ENCODE assay signal across 21 mouse cellular contexts in genomic region chr15:77369981-77370380, GRCm38 (mm10). TPM values are rescaled to one million over a fixed set of nuclear protein-coding genes. Genes with fewer than 3 reads are reported as not detected.
DNase-seq lines count a peak whose midpoint lies in the region; ATAC-seq lines count a peak whose summit lies in the region.
"Had no signal": no experiment of that assay in that cellular context is flagged by ENCODE, and none has a peak within 500 bp of the region (broad histone marks: within the 10 kb centered on the region; RNA-seq: fewer than 3 reads in every experiment).

No protein-coding gene starts in this region.

- 95% methylated on average over 21 of the region's 21 CpGs for WGBS in midbrain, embryonic 11.5 days
- 95% methylated on average over 21 of the region's 21 CpGs for WGBS in midbrain, embryonic 14.5 days

- no peak overlapping the region for H3K9ac ChIP-seq in midbrain, embryonic 11.5 days (ENCODE audit: low read length)
- H3K9ac ChIP-seq in midbrain, embryonic 14.5 days (replicated peaks; ENCODE audit: low read length), result no peak overlapping the region
- H3K9ac ChIP-seq: embryonic facial prominence, embryonic 12.5 days; forebrain, embryonic 13.5 days; forebrain, embryonic 15.5 days; forebrain, postnatal 0 days had no signal

- H3K27me3 ChIP-seq in midbrain, embryonic 11.5 days (ENCODE audit: control insufficient read depth, insufficient read depth, low read length), result no peaks in the 10 kb centered on the region
- H3K27me3 ChIP-seq in midbrain, embryonic 14.5 days (ENCODE audit: control insufficient read depth, insufficient read depth, low read length), result no peaks in the 10 kb centered on the region
- H3K27me3 ChIP-seq: embryonic facial prominence, embryonic 12.5 days; forebrain, embryonic 13.5 days; forebrain, embryonic 15.5 days had no signal

- H3K4me3 ChIP-seq in midbrain, embryonic 11.5 days (ENCODE audit: low read depth, low read length), result no peak overlapping the region
- H3K4me3 ChIP-seq in midbrain, embryonic 14.5 days (replicated peaks; ENCODE audit: low read depth, low read length), result no peak overlapping the region
- H3K4me3 ChIP-seq: embryonic facial prominence, embryonic 10.5 days; embryonic facial prominence, embryonic 12.5 days; forebrain, embryonic 13.5 days; forebrain, embryonic 15.5 days had no signal

- H3K27ac ChIP-seq in midbrain, embryonic 11.5 days (ENCODE audit: low read depth, low read length), result no peak overlapping the region
- H3K27ac ChIP-seq in midbrain, embryonic 14.5 days (replicated peaks; ENCODE audit: low read depth, low read length), result no peak overlapping the region
- H3K27ac ChIP-seq: embryonic facial prominence, embryonic 10.5 days; embryonic facial prominence, embryonic 12.5 days; forebrain, embryonic 13.5 days; forebrain, embryonic 15.5 days had no signal

- no peak overlapping the region for H3K4me2 ChIP-seq in midbrain, embryonic 11.5 days
- no peak overlapping the region for H3K4me2 ChIP-seq in midbrain, embryonic 14.5 days (ENCODE audit: low read length)
- H3K4me2 ChIP-seq: embryonic facial prominence, embryonic 12.5 days; forebrain, embryonic 13.5 days; forebrain, embryonic 15.5 days had no signal

- DNase-seq in cerebellum, adult 9-11 months, result peak; percentile 43
- no peak for DNase-seq in cerebellum, postnatal 4 days (ENCODE audit: low spot score in 2 of 2)
- peak; percentile 75 for DNase-seq in midbrain, embryonic 11.5 days (ENCODE audit: low spot score, missing footprints)
- no peak for DNase-seq in midbrain, embryonic 14.5 days
- DNase-seq in R1 (ENCODE audit: low read depth, low spot score), result peak; percentile 45
- DNase-seq in testis, postnatal 14 days (ENCODE audit: low spot score), result peak; percentile 36
- DNase-seq in thymus, postnatal 14 days, result no peak
- DNase-seq: adrenal gland, adult 8-10 months; adrenal gland, postnatal 14 days; adrenal gland, postnatal 36 days; cerebellum, adult 11-12 months; cerebellum, adult 2 months; cerebellum, postnatal 14 days; cerebellum, postnatal 36 days; forebrain, postnatal 0 days had no signal

- H3K36me3 ChIP-seq in midbrain, embryonic 11.5 days (ENCODE audit: control insufficient read depth, insufficient read depth, low read length), result no peaks in the 10 kb centered on the region
- no peaks in the 10 kb centered on the region for H3K36me3 ChIP-seq in midbrain, embryonic 14.5 days (ENCODE audit: control insufficient read depth, insufficient read depth, low read length)
- H3K36me3 ChIP-seq: embryonic facial prominence, embryonic 10.5 days; embryonic facial prominence, embryonic 12.5 days; forebrain, embryonic 15.5 days had no signal

- H3K4me1 ChIP-seq in midbrain, embryonic 11.5 days (ENCODE audit: control insufficient read depth, insufficient read depth, low read length), result peaks cover 9% of the 10 kb centered on the region
- H3K4me1 ChIP-seq in midbrain, embryonic 14.5 days (ENCODE audit: control insufficient read depth, insufficient read depth, low read length), result peaks cover 17% of the 10 kb centered on the region

- no peak for ATAC-seq in midbrain, embryonic 11.5 days (ENCODE audit: low FRiP score)
- ATAC-seq in midbrain, embryonic 14.5 days (ENCODE audit: low FRiP score, low TSS enrichment), result no peak
- ATAC-seq: activated CD4-positive, CD25-positive, alpha-beta regulatory T cell, adult 4 months; forebrain, embryonic 13.5 days; forebrain, embryonic 15.5 days; forebrain, postnatal 0 days had no signal

- H3K9me3 ChIP-seq in midbrain, embryonic 11.5 days (ENCODE audit: control insufficient read depth, low read length), result no peaks in the 10 kb centered on the region
- no peaks in the 10 kb centered on the region for H3K9me3 ChIP-seq in midbrain, embryonic 14.5 days (ENCODE audit: control insufficient read depth, low read length)
- H3K9me3 ChIP-seq: embryonic facial prominence, embryonic 10.5 days; embryonic facial prominence, embryonic 12.5 days; forebrain, embryonic 13.5 days; forebrain, embryonic 15.5 days had no signal

RNA-seq across cellular contexts. Expression of gene Apol7a, which starts 28.9 kb away (rescaled TPM):
- not detected in 2 replicates for polyA plus RNA-seq in midbrain, embryonic 11.5 days (2014; fragmentation: Nextera tagmentation; extraction: Ambion mirVana)
- polyA plus RNA-seq in midbrain, embryonic 14.5 days (2014; fragmentation: Nextera tagmentation; extraction: Ambion mirVana), result not detected in 2 replicates
- polyA plus RNA-seq: activated CD4-positive, CD25-positive, alpha-beta regulatory T cell, adult 4 months; embryonic facial prominence, embryonic 10.5 days; embryonic facial prominence, embryonic 12.5 days; forebrain, embryonic 11.5 days; forebrain, embryonic 13.5 days; forebrain, embryonic 15.5 days; forebrain, postnatal 0 days had no signal

RNA-seq across cellular contexts. Expression of gene Apol9a, which starts 41.0 kb away (rescaled TPM):
- not detected in 2 replicates for polyA plus RNA-seq in midbrain, embryonic 11.5 days (2014; fragmentation: Nextera tagmentation; extraction: Ambion mirVana)
- polyA plus RNA-seq in midbrain, embryonic 14.5 days (2014; fragmentation: Nextera tagmentation; extraction: Ambion mirVana), result not detected in 2 replicates
- polyA plus RNA-seq: embryonic facial prominence, embryonic 10.5 days; embryonic facial prominence, embryonic 12.5 days; forebrain, embryonic 11.5 days; forebrain, embryonic 13.5 days had no signal

Comparison
In these comparisons a context has a peak if more than half of its experiments do, and no peak if none do; other contexts are left out.
1. DNase-seq: peak in cerebellum, adult 9-11 months (single experiment), midbrain, embryonic 11.5 days (single experiment), R1 (single experiment) and testis, postnatal 14 days (single experiment); none in cerebellum, postnatal 4 days (0 of 2), midbrain, embryonic 14.5 days (single experiment) and thymus, postnatal 14 days (single experiment).